Mouse (Mus musculus) CH12.LX (cell line): ENCODE data around the gene Nab1. TPM values are rescaled to one million over a fixed set of nuclear protein-coding genes. Genes with fewer than 3 reads are reported as not detected.

Experiments used
- DNase-seq: peaks from one replicate; pipeline ENCODE4 v3.0.0-alpha.2; 2013; ENCODE audit errors: extremely low read depth
- H3K27ac ChIP-seq: 2 replicates; pipeline ENCODE4 v1.5.1; 2012; ENCODE audit warnings: low read depth, mild to moderate bottlenecking, control low read depth, moderate library complexity; ENCODE audit not compliant: insufficient read depth
- H3K27me3 ChIP-seq: replicated peaks from 2 replicates; pipeline ENCODE3; 2012; ENCODE audit warnings: inconsistent platforms
- H3K36me3 ChIP-seq, 2 experiments: replicated peaks in 1 of 2; 2 replicates each; pipeline versions ENCODE3 to v1.6.1; 2012; ENCODE audit warnings: inconsistent platforms in 1 of 2, low read length in 1 of 2, mild to moderate bottlenecking in 1 of 2, mixed read lengths in 1 of 2, moderate library complexity in 1 of 2; ENCODE audit not compliant: control insufficient read depth in 1 of 2, insufficient read depth in 1 of 2
- H3K4me1 ChIP-seq, 2 experiments: 2 replicates each; pipeline ENCODE4 v1.6.1; 2012; ENCODE audit warnings: inconsistent platforms in 1 of 2, moderate library complexity in 1 of 2; ENCODE audit not compliant: insufficient read depth in 2 of 2, control insufficient read depth in 1 of 2
- H3K4me2 ChIP-seq: 2 replicates; pipeline ENCODE4 v1.6.1; 2012; ENCODE audit warnings: low read depth, mild to moderate bottlenecking, control low read depth; ENCODE audit not compliant: poor library complexity, insufficient read depth, severe bottlenecking
- H3K4me3 ChIP-seq, 3 experiments: fragments of 150-350 bp in 1 of 3; sonication (generic) in 1 of 3; replicated peaks in 1 of 3; 2 replicates each; pipeline versions ENCODE3 to v1.5.1; 2011 to 2012; ENCODE audit warnings: low read depth in 2 of 3, low read length in 2 of 3, mild to moderate bottlenecking in 2 of 3, moderate library complexity in 2 of 3, control low read depth in 1 of 3, improper control_type of control experiment in 1 of 3, inconsistent platforms in 1 of 3, mixed read lengths in 1 of 3; ENCODE audit not compliant: poor library complexity in 1 of 3
- H3K79me2 ChIP-seq: replicated peaks from 2 replicates; pipeline ENCODE4 v1.6.1; 2012; ENCODE audit warnings: mild to moderate bottlenecking, moderate library complexity; ENCODE audit not compliant: control insufficient read depth, poor library complexity, insufficient read depth, severe bottlenecking; ENCODE audit errors: extremely low read depth
- H3K9ac ChIP-seq: 2 replicates; pipeline ENCODE4 v1.6.1; 2012; ENCODE audit warnings: low read depth, mild to moderate bottlenecking, control low read depth, moderate library complexity; ENCODE audit not compliant: insufficient read depth
- H3K9me3 ChIP-seq: replicated peaks from 2 replicates; pipeline ENCODE3; 2012; ENCODE audit warnings: low read length, inconsistent platforms, mixed read lengths
- CHD2 ChIP-seq: IDR thresholded peaks from 2 replicates; pipeline ENCODE4 v1.6.1; 2011; ENCODE audit warnings: low read length, improper control_type of control experiment
- CTCF ChIP-seq, 2 experiments: IDR thresholded peaks in 1 of 2; conservative IDR thresholded peaks in 1 of 2; 2 replicates each; pipeline ENCODE4 v1.5.1; 2011 to 2012; ENCODE audit warnings: low read depth in 2 of 2, low read length in 2 of 2, improper control_type of control experiment in 1 of 2, inconsistent platforms in 1 of 2, mild to moderate bottlenecking in 1 of 2, moderate library complexity in 1 of 2
- E2F4 ChIP-seq: IDR thresholded peaks from 2 replicates; pipeline ENCODE4 v1.6.1; 2011; ENCODE audit warnings: low read depth, low read length, improper control_type of control experiment; ENCODE audit not compliant: insufficient replicate concordance
- ELF1 ChIP-seq: IDR thresholded peaks from 2 replicates; pipeline ENCODE4 v1.6.1; 2014; ENCODE audit warnings: low read depth, mild to moderate bottlenecking, inconsistent platforms, low read length, improper control_type of control experiment
- EP300 ChIP-seq: IDR thresholded peaks from 2 replicates; pipeline ENCODE4 v1.6.1; 2011; ENCODE audit warnings: low read length, improper control_type of control experiment
- ETS1 ChIP-seq: conservative IDR thresholded peaks from 2 replicates; pipeline ENCODE4 v1.6.1; 2012; ENCODE audit warnings: low read depth, mild to moderate bottlenecking, inconsistent platforms, low read length, improper control_type of control experiment, moderate library complexity
- GABPA ChIP-seq: IDR thresholded peaks from 2 replicates; pipeline ENCODE4 v1.6.1; 2012; ENCODE audit warnings: low read depth, low read length, improper control_type of control experiment, inconsistent platforms; ENCODE audit not compliant: insufficient replicate concordance
- HCFC1 ChIP-seq: IDR thresholded peaks from 2 replicates; pipeline ENCODE4 v1.6.1; 2012; ENCODE audit warnings: low read depth, mild to moderate bottlenecking, inconsistent platforms, low read length, improper control_type of control experiment
- KAT2A ChIP-seq: IDR thresholded peaks from 2 replicates; pipeline ENCODE4 v1.6.1; 2012; ENCODE audit warnings: low read length, improper control_type of control experiment, inconsistent platforms; ENCODE audit not compliant: insufficient replicate concordance
- MAFK ChIP-seq: IDR thresholded peaks from 2 replicates; pipeline ENCODE4 v1.6.1; 2011; ENCODE audit warnings: low read length, improper control_type of control experiment; ENCODE audit not compliant: insufficient replicate concordance
- MAX ChIP-seq: IDR thresholded peaks from 2 replicates; pipeline ENCODE4 v1.6.1; 2011; ENCODE audit warnings: low read length, improper control_type of control experiment
- MAZ ChIP-seq: IDR thresholded peaks from 2 replicates; pipeline ENCODE4 v1.6.1; 2012; ENCODE audit warnings: low read depth, mild to moderate bottlenecking, inconsistent platforms, low read length, improper control_type of control experiment, moderate library complexity
- MEF2A ChIP-seq: IDR thresholded peaks from 2 replicates; pipeline ENCODE4 v1.6.1; 2014; ENCODE audit warnings: low read depth, mild to moderate bottlenecking, inconsistent platforms, low read length, improper control_type of control experiment, borderline replicate concordance
- MYC ChIP-seq: IDR thresholded peaks from 2 replicates; pipeline ENCODE4 v1.6.1; 2011; ENCODE audit warnings: low read depth, mild to moderate bottlenecking, improper control_type of control experiment, low read length
- NELFE ChIP-seq: IDR thresholded peaks from 2 replicates; pipeline ENCODE4 v1.6.1; 2011; ENCODE audit warnings: low read depth, low read length, improper control_type of control experiment
- PAX5 ChIP-seq: IDR thresholded peaks from 2 replicates; pipeline ENCODE4 v1.6.1; 2012; ENCODE audit warnings: low read length, inconsistent platforms, mixed read lengths
- POLR2A ChIP-seq: IDR thresholded peaks from 2 replicates; pipeline ENCODE4 v1.6.1; 2011; ENCODE audit warnings: low read depth, mild to moderate bottlenecking, improper control_type of control experiment, low read length
- POLR2AphosphoS2 ChIP-seq: IDR thresholded peaks from 2 replicates; pipeline ENCODE4 v1.6.1; 2011; ENCODE audit warnings: low read depth, low read length, improper control_type of control experiment
- RAD21 ChIP-seq: IDR thresholded peaks from 2 replicates; pipeline ENCODE4 v1.6.1; 2011; ENCODE audit warnings: low read depth, mild to moderate bottlenecking, low read length, improper control_type of control experiment, moderate library complexity
- RCOR1 ChIP-seq: conservative IDR thresholded peaks from 2 replicates; pipeline ENCODE4 v1.6.1; 2012; ENCODE audit warnings: low read depth, mild to moderate bottlenecking, inconsistent platforms, low read length, improper control_type of control experiment
- SIN3A ChIP-seq: IDR thresholded peaks from 2 replicates; pipeline ENCODE4 v1.6.1; 2012; ENCODE audit warnings: low read length, improper control_type of control experiment, inconsistent platforms
- SMC3 ChIP-seq: IDR thresholded peaks from 2 replicates; pipeline ENCODE4 v1.6.1; 2011; ENCODE audit warnings: low read depth, low read length, improper control_type of control experiment
- TBP ChIP-seq: conservative IDR thresholded peaks from 2 replicates; pipeline ENCODE4 v1.6.1; 2011; ENCODE audit warnings: low read depth, low read length, improper control_type of control experiment
- TCF12 ChIP-seq: IDR thresholded peaks from 2 replicates; pipeline ENCODE4 v1.6.1; 2014; ENCODE audit warnings: low read depth, mild to moderate bottlenecking, inconsistent platforms, low read length, improper control_type of control experiment
- UBTF ChIP-seq: IDR thresholded peaks from 2 replicates; pipeline ENCODE4 v1.6.1; 2012; ENCODE audit warnings: low read depth, mild to moderate bottlenecking, inconsistent platforms, low read length, improper control_type of control experiment, moderate library complexity
- USF1 ChIP-seq: IDR thresholded peaks from 2 replicates; pipeline ENCODE4 v1.6.1; 2014; ENCODE audit warnings: low read depth, mild to moderate bottlenecking, inconsistent platforms, low read length, improper control_type of control experiment
- ZC3H11A ChIP-seq: IDR thresholded peaks from 2 replicates; pipeline ENCODE4 v1.6.1; 2012; ENCODE audit warnings: low read depth, mild to moderate bottlenecking, inconsistent platforms, low read length, improper control_type of control experiment
- ZNF384 ChIP-seq: IDR thresholded peaks from 2 replicates; pipeline ENCODE4 v1.6.1; 2012; ENCODE audit warnings: low read depth, low read length, improper control_type of control experiment, inconsistent platforms
- dilution Hi-C: fragments of 300-500 bp; cut with MboI; formaldehyde crosslinking; loops from 2 replicates; pipeline ENCODE4 v1.14.3; 2020; ENCODE audit warnings: low sequenced_read_pairs; ENCODE audit not compliant: extremely low pct_unique_long_range_greater_than_20kb, extremely low pct_ligation_motif_present
- in situ Hi-C: fragments of 300-500 bp; cut with MboI; formaldehyde crosslinking; loops from 3 replicates; pipeline ENCODE4 v1.14.3; 2019; ENCODE audit warnings: low sequenced_read_pairs, low pct_ligation_motif_present, low pct_unique_long_range_greater_than_20kb, mixed read lengths
- polyA plus RNA-seq: library from polyadenylated mRNA; unstranded; fragments of >175 nt; gene quantifications from 2 replicates; pipeline ENCODE4 v1.2.1, GENCODE M21; 2012; ENCODE audit warnings: low read depth; ENCODE audit not compliant: insufficient read length
- total RNA-seq, 2 experiments: library from RNA; depleted of rRNA; stranded (reverse); fragments of 300-350 nt in 1 of 2; fragments of >200 nt in 1 of 2; gene quantifications; 2 replicates each; pipeline ENCODE4 v1.2.3; 2012 to 2014

Gene Nab1
- total and polyA plus RNA-seq, 3 experiments = 13.8 to 18.9 (median 18.7) TPM

DNA sequence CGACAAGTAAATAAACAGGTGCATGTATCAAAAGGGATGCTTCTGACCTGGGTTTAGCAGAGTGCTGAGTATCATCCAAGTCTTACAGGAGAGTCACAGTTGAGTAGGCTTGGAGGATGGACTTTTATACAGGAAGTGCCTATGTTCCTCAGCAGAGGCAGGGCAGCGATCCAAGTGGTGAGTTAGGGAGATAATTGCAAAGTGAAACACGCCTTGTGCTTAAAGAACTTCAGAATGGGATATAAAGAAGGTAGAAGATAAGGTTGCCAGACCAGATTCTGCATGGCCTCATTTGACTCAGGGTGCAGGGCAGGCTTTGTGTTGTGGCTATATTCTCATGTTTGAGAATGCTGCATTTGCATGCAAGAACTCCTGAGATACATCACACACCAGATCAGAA is 14.8 kb upstream of the Nab1 start:
- dilution Hi-C loops = no loop called here
- Histone ChIP-seq H3K9ac (no peak overlapping the region), H3K27ac (no peak overlapping the region)
- no peak for TF ChIP-seq ELF1
- no peak for TF ChIP-seq POLR2AphosphoS2
- TF ChIP-seq KAT2A = no peak
- TF ChIP-seq POLR2A = no peak
- no peak for TF ChIP-seq ETS1
- TF ChIP-seq RCOR1 = no peak
- TF ChIP-seq EP300 = no peak
- TF ChIP-seq E2F4 = no peak
- TF ChIP-seq MAZ = no peak
- no peak for TF ChIP-seq RAD21
- TF ChIP-seq MYC = no peak
- TF ChIP-seq UBTF = no peak
- TF ChIP-seq MAX = no peak
- no peak for TF ChIP-seq GABPA
- no peak for TF ChIP-seq MEF2A
- TF ChIP-seq CHD2 = no peak
- no peak for TF ChIP-seq HCFC1
- no peak for TF ChIP-seq SIN3A
- no peak for TF ChIP-seq TCF12
- TF ChIP-seq, all 38 proteins: peak for 0
- Histone ChIP-seq H3K36me3 (no peaks in the 10 kb centered on the region), H3K4me3 (no peak overlapping the region), H3K4me2 (no peak overlapping the region), H3K79me2 (no peaks in the 10 kb centered on the region), H3K27me3 (no peaks in the 10 kb centered on the region), H3K4me1 (peaks cover 3 to 22% of the 10 kb centered on the region in 2 experiments; a peak in 3 of 4 replicates), H3K9me3 (no peaks in the 10 kb centered on the region)
- no peak for DNase-seq
- in situ Hi-C loops = no loop called here

DNA sequence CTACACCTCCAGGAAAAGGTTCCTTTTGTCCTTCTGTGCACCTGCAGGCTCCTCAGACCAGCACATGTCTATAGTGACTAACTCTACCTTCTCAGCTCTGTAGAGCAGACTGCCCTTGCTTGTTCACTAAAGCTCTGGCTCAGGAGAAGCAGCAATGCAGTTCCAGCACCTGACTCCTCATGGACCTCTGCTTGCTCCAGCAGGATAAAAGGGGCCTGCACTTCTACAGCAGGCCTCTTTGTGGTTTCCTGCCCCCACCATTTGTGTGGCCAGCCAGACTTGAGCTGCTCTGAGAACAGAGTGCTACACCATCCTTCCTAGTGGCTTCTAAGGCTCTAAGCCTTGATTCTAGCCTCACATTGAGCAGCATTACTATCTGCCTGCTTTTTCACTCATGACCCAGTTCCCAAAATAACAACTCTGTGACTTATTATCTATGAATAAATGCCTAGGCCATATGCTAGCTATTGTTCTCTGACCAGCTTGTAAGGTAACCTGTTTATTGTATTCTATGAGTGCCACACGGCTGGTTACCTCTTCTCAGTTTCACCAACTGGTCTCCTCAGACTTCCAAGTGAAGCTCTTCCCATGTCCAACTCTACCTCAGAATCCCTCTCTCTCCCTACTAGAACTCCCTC is 11.4 kb upstream of the Nab1 start:
- Histone ChIP-seq H3K4me2 (no peak overlapping the region), H3K9me3 (no peaks in the 10 kb centered on the region), H3K79me2 (no peaks in the 10 kb centered on the region), H3K4me1 (peaks cover 3 to 22% of the 10 kb centered on the region in 2 experiments; a peak in 3 of 4 replicates), H3K4me3 (no peak overlapping the region), H3K27me3 (no peaks in the 10 kb centered on the region), H3K36me3 (no peaks in the 10 kb centered on the region), H3K27ac (no peak overlapping the region), H3K9ac (no peak overlapping the region)
- TF ChIP-seq MAFK = no peak
- no peak for TF ChIP-seq TBP
- no peak for TF ChIP-seq MAZ
- TF ChIP-seq E2F4 = no peak
- no peak for TF ChIP-seq USF1
- TF ChIP-seq CTCF (conservative IDR thresholded peaks at IDR 0.05 in 1 of 2, IDR thresholded peaks at IDR 0.05 in 1 of 2; ENCODE audit: low read depth in 2 of 2, low read length in 2 of 2) = no peak
- TF ChIP-seq ZC3H11A = no peak
- TF ChIP-seq KAT2A = no peak
- TF ChIP-seq SMC3 = no peak
- TF ChIP-seq PAX5 = no peak
- no peak for TF ChIP-seq MYC
- TF ChIP-seq GABPA = no peak
- TF ChIP-seq RCOR1 = no peak
- TF ChIP-seq NELFE = no peak
- no peak for TF ChIP-seq ZNF384
- dilution Hi-C loops = no loop called here
- no peak for DNase-seq
- in situ Hi-C loops = no loop called here
